Mouse (Mus musculus) liver, embryonic 11.5 days (tissue): ENCODE results near the gene Phf24. TPM values are rescaled to one million over a fixed set of nuclear protein-coding genes. Genes with fewer than 3 reads are reported as not detected.

Experiments used
- ATAC-seq: fragments of 200-750 bp; cut with Nextera tagmentation; replicated peaks from 2 replicates; pipeline ENCODE4 v1.8.0; 2017; ENCODE audit warnings: moderate number of reproducible peaks, mild to moderate bottlenecking, moderate TSS enrichment, moderate library complexity; ENCODE audit not compliant: low FRiP score
- DNase-seq: peaks from one replicate; pipeline ENCODE4 v3.0.0-alpha.2; 2017; ENCODE audit warnings: low spot score
- H3K27ac ChIP-seq: fragments of 300-500 bp; sonication (generic); 2 replicates; pipeline ENCODE4 v1.5.1; 2014; ENCODE audit warnings: mild to moderate bottlenecking, low read depth, low read length, control low read depth
- H3K27me3 ChIP-seq: fragments of 300-500 bp; sonication (generic); replicated peaks from 2 replicates; pipeline ENCODE4 v1.6.1; 2014; ENCODE audit warnings: low read length, mixed read lengths; ENCODE audit not compliant: control insufficient read depth, insufficient read depth
- H3K36me3 ChIP-seq: fragments of 300-500 bp; sonication (generic); 2 replicates; pipeline ENCODE4 v1.6.1; 2014; ENCODE audit warnings: mild to moderate bottlenecking, low read length, moderate library complexity, mixed read lengths; ENCODE audit not compliant: control insufficient read depth, insufficient read depth
- H3K4me1 ChIP-seq: fragments of 300-500 bp; sonication (generic); replicated peaks from 2 replicates; pipeline ENCODE4 v1.6.1; 2014; ENCODE audit warnings: low read length, mixed read lengths; ENCODE audit not compliant: control insufficient read depth, insufficient read depth
- H3K4me2 ChIP-seq: fragments of 300-500 bp; sonication (generic); 2 replicates; pipeline ENCODE4 v1.6.1; 2014; ENCODE audit warnings: mild to moderate bottlenecking, control low read depth, moderate library complexity
- H3K4me3 ChIP-seq: fragments of 300-500 bp; sonication (generic); 2 replicates; pipeline ENCODE4 v1.5.1; 2014; ENCODE audit warnings: low read depth, low read length, control low read depth
- H3K9ac ChIP-seq: fragments of 300-500 bp; sonication (generic); 2 replicates; pipeline ENCODE4 v1.6.1; 2014; ENCODE audit warnings: low read depth, low read length, control low read depth
- H3K9me3 ChIP-seq: fragments of 300-500 bp; sonication (generic); 2 replicates; pipeline ENCODE4 v1.6.1; 2016; ENCODE audit warnings: low read length, inconsistent platforms, mixed read lengths; ENCODE audit not compliant: control insufficient read depth
- WGBS: fragments of 180-500 bp; shearing (Covaris S2); extraction: QIAGEN DNeasy Blood & Tissue Kit; methylation state at CpG from one replicate; pipeline ENCODE4 v1.1.7; 2014; 5-methylcytosine and 5-hydroxymethylcytosine counted together
- polyA plus RNA-seq: library from polyadenylated mRNA; unstranded; fragments of >200 nt; fragmentation: Nextera tagmentation; extraction: Ambion mirVana; gene quantifications from 2 replicates; pipeline ENCODE4 v1.2.1, GENCODE M21; 2014

Phf24 gene
- polyA plus RNA-seq, 1 experiment from 2014 or later: 0.38 TPM

DNA sequence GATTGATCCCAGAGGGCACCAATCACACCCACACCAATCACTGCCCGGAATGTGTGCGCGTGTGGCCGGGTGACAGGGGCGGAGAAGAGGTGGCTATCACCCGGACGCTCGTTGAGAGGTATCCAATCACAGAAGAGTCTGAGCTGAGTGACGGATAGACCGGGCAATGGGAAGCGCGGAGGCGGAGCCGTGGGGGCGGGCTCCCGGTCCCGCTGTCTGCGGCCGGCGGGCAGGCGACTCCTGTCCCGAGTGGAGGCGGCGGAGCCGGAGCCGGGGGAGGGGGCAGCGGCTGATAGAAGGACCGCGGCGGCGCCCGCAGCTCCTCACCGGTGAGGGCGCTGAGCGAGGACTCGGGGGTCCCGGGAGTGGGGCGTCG lies 33.2 kb downstream of the Phf24 start, which contains the start of gene Dnajb5:
Gene Dnajb5 (plus strand): TSS at position 139 of the 376 bp plus-strand sequence.
- Histone ChIP-seq H3K27me3 (peaks cover 42% of the 10 kb centered on the region), H3K4me3 (peak within 1 kb of the TSS; percentile 72), H3K4me2 (peak within 1 kb of the TSS; percentile 95), H3K27ac (peak within 1 kb of the TSS; percentile 59; the same call in 1 of the 2 replicates), H3K9ac (peak within 1 kb of the TSS; percentile 71), H3K9me3 (no peaks in the 10 kb centered on the region), H3K36me3 (no peaks in the 10 kb centered on the region), H3K4me1 (peaks cover 7% of the 10 kb centered on the region)
- under 1% methylated on average over 39 of the region's 39 CpGs for WGBS
- DNase-seq (peak; percentile 86), ATAC-seq (peak; percentile 90)

GRCm38 (mm10) chr4:42950065-42950558 lies 33.7 kb downstream of the Phf24 start:
- Histone ChIP-seq H3K4me2 (peak overlapping the region; percentile 95), H3K4me3 (peak overlapping the region; percentile 72), H3K27ac (peak overlapping the region; percentile 59; the same call in 1 of the 2 replicates), H3K27me3 (peaks cover 38% of the 10 kb centered on the region), H3K9ac (peak overlapping the region; percentile 71), H3K9me3 (no peaks in the 10 kb centered on the region), H3K36me3 (no peaks in the 10 kb centered on the region), H3K4me1 (peaks cover 7% of the 10 kb centered on the region)
- ATAC-seq (peak; percentile 54), DNase-seq (peak; percentile 83)
- 4% methylated on average over 19 of the region's 27 CpGs for WGBS

DNA sequence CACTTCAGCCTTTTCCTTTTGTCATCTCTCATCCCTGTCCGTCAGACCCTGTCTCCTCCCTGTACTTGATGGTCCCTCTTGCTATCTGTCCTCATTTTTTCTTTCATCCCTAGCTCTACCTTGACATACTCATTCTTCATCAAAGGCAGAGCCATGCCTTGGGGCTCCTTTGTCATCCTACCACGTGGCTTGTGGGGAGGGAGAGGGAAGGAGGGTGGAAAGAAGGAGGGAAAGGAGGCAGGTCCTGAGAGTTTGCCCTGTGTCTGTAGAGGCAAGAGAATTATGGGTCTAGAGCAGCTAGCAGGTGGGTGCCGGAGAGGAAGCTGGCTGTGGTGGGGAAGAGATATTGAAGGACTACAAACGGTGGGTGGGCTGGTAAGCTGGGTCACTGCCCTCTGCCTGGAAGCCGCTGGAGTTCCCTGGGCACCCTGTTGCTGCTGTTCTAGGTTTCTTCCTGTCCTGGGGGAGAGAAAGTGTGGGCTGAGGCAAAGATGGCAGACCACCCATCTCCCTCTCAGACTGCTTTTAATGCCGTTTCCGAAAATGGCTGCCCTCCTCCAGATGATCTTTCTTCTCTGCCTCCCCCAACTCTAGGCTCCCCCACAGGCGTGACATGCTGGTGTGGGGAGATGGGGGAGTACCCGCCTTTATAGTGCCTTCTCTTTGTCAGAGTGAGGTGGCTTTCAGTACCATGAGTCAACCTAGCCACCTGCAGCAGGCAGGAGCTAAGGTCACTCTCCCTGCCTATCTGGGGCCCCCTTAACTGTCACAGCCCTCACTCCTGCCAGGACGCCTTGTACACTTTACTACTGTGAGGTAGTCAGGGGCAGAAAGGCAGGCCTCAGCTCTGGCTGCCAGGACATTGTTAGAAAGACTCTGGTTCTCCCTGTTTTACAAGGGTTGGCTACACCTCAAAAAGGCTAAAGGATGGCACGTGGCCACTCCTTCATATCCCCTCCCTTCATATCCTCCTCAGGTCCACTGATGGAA lies 35.0 kb downstream of the Phf24 start:
- DNase-seq (no peak), ATAC-seq (no peak)
- Histone ChIP-seq H3K4me3 (no peak overlapping the region), H3K9me3 (no peaks in the 10 kb centered on the region), H3K27me3 (peaks cover 34% of the 10 kb centered on the region), H3K4me2 (no peak overlapping the region), H3K9ac (no peak overlapping the region), H3K4me1 (peaks cover 7% of the 10 kb centered on the region), H3K27ac (no peak overlapping the region), H3K36me3 (no peaks in the 10 kb centered on the region)
- WGBS: 55% methylated on average over 11 of the region's 11 CpGs

- H3K27ac ChIP-seq: no peak overlapping the region
- no peaks in the 10 kb centered on the region for H3K9me3 ChIP-seq
- ATAC-seq (no peak), DNase-seq (no peak)
- 80% methylated on average over 7 of the region's 7 CpGs for WGBS
- no peaks in the 10 kb centered on the region for H3K36me3 ChIP-seq
- no peak overlapping the region for H3K4me3 ChIP-seq
- H3K4me1 ChIP-seq: peaks cover 7% of the 10 kb centered on the region
- H3K4me2 ChIP-seq: no peak overlapping the region
- H3K27me3 ChIP-seq: peaks cover 23% of the 10 kb centered on the region
- H3K9ac ChIP-seq: no peak overlapping the region
Measured at GRCm38 (mm10) chr4:42952563-42952962, 36.1 kb downstream of the Phf24 start.

- Histone ChIP-seq H3K27ac (no peak overlapping the region), H3K9me3 (no peaks in the 10 kb centered on the region), H3K4me2 (no peak overlapping the region), H3K27me3 (peaks cover 13% of the 10 kb centered on the region), H3K4me1 (peaks cover 7% of the 10 kb centered on the region), H3K4me3 (no peak overlapping the region), H3K9ac (no peak overlapping the region), H3K36me3 (no peaks in the 10 kb centered on the region)
- WGBS: 44% methylated on average over 10 of the region's 10 CpGs
- DNase-seq (no peak), ATAC-seq (no peak)
Measured at GRCm38 (mm10) chr4:42953435-42954094, 37.1 kb downstream of the Phf24 start.

DNA sequence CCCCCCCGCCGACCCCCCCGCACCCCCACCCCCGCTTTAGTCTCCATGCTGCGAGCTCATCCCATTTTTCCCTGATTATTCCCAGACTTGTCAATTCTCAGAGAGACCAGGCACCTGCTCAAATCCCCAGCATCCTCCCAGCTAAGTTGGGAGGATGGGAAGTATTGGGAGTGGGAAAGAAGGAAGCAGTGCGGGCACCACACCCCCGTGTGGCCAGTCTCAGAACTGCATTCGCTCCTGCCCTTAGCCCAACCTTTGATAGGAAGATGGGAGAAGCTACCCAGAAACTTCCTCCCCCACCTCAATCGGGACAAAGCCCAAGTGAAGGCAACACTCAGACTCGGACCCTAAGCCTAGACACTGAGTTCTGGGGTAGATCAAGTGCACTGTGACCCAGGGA lies 37.8 kb downstream of the Phf24 start:
- DNase-seq: peak; percentile 60
- Histone ChIP-seq H3K36me3 (no peaks in the 10 kb centered on the region), H3K4me2 (no peak overlapping the region), H3K9ac (no peak overlapping the region), H3K27me3 (peaks cover 6% of the 10 kb centered on the region), H3K27ac (no peak overlapping the region), H3K4me1 (peaks cover 3% of the 10 kb centered on the region), H3K9me3 (no peaks in the 10 kb centered on the region), H3K4me3 (no peak overlapping the region)
- 7% methylated on average over 10 of the region's 10 CpGs for WGBS
- ATAC-seq: no peak

GRCm38 (mm10) chr4:42955200-42955599 lies 38.7 kb downstream of the Phf24 start:
- no peak for DNase-seq
- Histone ChIP-seq H3K4me1 (peaks cover 2% of the 10 kb centered on the region; the same call in 1 of the 2 replicates), H3K27me3 (peaks cover 1% of the 10 kb centered on the region; the same call in 1 of the 2 replicates), H3K9ac (no peak overlapping the region), H3K4me3 (no peak overlapping the region), H3K4me2 (no peak overlapping the region), H3K27ac (no peak overlapping the region), H3K9me3 (no peaks in the 10 kb centered on the region), H3K36me3 (no peaks in the 10 kb centered on the region)
- 79% methylated on average over 3 of the region's 3 CpGs for WGBS
- ATAC-seq: no peak

DNA sequence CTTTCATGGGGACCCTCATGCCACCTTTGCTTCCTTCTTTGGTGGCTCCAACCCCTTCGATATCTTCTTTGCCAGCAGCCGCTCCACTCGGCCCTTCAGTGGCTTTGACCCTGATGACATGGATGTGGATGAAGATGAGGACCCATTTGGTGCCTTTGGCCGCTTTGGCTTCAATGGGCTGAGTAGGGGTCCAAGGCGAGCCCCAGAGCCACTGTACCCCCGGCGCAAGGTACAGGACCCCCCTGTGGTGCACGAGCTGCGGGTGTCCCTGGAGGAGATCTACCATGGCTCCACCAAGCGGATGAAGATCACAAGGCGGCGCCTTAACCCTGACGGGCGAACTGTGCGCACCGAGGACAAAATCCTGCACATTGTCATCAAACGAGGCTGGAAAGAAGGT lies 40.1 kb downstream of the Phf24 start:
- Histone ChIP-seq H3K9me3 (no peaks in the 10 kb centered on the region), H3K4me1 (no peaks in the 10 kb centered on the region), H3K27ac (no peak overlapping the region), H3K27me3 (no peaks in the 10 kb centered on the region), H3K4me2 (no peak overlapping the region), H3K4me3 (no peak overlapping the region), H3K9ac (no peak overlapping the region), H3K36me3 (no peaks in the 10 kb centered on the region)
- WGBS: 87% methylated on average over 17 of the region's 17 CpGs
- no peak for DNase-seq
- ATAC-seq: no peak
